In the genomic region with DNA sequence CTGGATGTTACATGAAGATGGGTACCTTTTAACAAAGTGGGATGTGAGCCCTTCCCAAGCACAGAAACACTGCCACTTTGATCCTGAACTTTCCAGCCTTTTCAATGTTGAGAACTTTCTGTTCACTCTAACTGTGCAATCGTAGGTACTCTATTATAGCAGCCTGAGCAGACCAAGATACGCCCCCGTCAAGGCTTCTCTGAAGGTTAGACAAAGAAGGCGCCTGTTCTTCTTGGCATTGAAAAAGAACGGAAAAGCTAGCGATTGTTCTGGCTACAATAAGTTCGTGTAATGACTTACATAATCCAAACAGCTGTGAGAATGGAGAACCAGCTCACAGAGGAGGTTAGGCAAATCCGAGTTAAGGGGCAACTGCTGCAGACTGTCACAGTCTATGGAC, we compare ENCODE assay signal across 17 mouse cellular contexts.
"Had no signal": no experiment of that assay in that cellular context is flagged by ENCODE, and none has a peak within 500 bp of the region (broad histone marks: within the 10 kb centered on the region; RNA-seq: fewer than 3 reads in every experiment).

No protein-coding gene starts in this region.

- H3K4me3 ChIP-seq: limb, embryonic 12.5 days; neural tube, embryonic 12.5 days had no signal

- ATAC-seq: inflammation-experienced regulatory T-cells, adult 6 months; intestine, postnatal 0 days had no signal

- H3K27ac ChIP-seq: kidney, postnatal 0 days; limb, embryonic 12.5 days; liver, embryonic 14.5 days; neural tube, embryonic 12.5 days had no signal

- H3K9me3 ChIP-seq: limb, embryonic 12.5 days; neural tube, embryonic 12.5 days had no signal

- H3K27me3 ChIP-seq: limb, embryonic 12.5 days; neural tube, embryonic 12.5 days had no signal

- DNase-seq: kidney, adult 8-10 months; kidney, postnatal 36 days; layer of hippocampus, adult 9-11 months; layer of hippocampus, postnatal 36 days; lung, adult 18-20 months; lung, postnatal 36 days; midbrain, embryonic 14.5 days; retina, postnatal 1 day; right cerebral cortex, postnatal 14 days; thymus, adult 18-20 months; thymus, postnatal 14 days had no signal

- H3K4me2 ChIP-seq: limb, embryonic 12.5 days; neural tube, embryonic 12.5 days had no signal

- H3K4me1 ChIP-seq: limb, embryonic 12.5 days; neural tube, embryonic 12.5 days had no signal

- H3K9ac ChIP-seq: limb, embryonic 12.5 days; liver, embryonic 14.5 days; neural tube, embryonic 12.5 days had no signal

- H3K36me3 ChIP-seq: limb, embryonic 12.5 days; neural tube, embryonic 12.5 days had no signal
